Mouse (Mus musculus): ENCODE data around the gene Syt3. TPM values are rescaled to one million over a fixed set of nuclear protein-coding genes. Genes with fewer than 3 reads are reported as not detected.

The Syt3 gene
- polyA plus RNA-seq (2017; shearing (Covaris generic)), result not detected

DNA sequence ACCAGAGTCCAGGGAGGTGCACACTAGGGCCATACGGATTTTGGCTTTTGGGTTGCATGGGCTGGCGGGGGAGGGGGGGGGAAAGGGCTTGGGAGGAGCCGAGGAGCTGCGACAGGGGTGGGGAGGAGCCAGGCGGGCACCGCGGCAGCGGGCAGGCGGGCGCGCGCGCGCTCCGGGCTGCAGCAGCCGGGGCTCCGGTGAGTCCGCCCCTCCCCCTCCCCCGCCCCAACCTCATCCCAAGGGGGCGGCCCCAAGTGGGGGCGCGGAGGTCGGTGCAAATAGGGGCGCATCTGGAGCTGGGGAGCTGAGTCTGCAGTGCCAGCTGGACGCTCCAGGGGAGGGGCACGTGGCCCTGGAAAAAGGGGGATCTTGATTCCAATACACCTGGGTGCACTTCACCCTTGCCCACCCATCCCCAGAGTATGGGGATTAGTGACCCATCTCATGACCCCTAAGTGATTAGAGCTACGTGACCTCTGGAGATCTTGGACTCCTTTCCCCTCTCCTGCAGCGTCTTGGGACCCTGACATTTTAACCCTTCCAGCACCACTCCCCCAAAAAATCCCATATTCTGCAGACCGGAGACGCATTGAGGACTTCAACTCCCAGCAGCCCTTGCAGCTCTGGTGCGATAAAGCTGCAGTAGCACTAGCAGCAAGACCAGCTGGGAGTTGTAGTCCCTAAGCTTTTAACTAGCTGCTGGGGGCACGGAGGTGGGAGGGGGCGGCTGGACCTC lies at the start of gene Syt3:
Syt3 (plus strand) TSS at position 123 of the 736 bp plus-strand sequence.
- peak; percentile 75 for ATAC-seq

DNA sequence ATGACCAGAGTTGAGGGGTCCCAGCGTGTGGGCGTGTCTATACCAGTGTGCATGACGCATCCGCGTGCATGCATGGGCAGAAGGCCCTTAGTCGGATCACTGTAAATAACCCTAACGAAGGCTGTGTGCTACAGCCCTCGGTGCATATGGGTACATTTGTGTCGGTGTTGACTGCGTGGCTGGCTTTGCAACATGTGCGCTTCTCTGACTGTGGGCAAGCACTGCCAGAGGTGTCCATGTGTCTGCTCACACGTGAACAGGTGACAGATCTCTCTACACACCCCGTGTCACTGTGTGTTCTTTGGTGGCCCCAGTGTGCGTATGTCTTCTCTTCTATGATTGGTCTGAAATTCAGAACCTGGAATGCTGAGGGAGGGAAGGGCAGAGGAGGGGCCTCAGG lies 49.8 kb upstream of the Syt3 start:
- no peak for ATAC-seq

DNA sequence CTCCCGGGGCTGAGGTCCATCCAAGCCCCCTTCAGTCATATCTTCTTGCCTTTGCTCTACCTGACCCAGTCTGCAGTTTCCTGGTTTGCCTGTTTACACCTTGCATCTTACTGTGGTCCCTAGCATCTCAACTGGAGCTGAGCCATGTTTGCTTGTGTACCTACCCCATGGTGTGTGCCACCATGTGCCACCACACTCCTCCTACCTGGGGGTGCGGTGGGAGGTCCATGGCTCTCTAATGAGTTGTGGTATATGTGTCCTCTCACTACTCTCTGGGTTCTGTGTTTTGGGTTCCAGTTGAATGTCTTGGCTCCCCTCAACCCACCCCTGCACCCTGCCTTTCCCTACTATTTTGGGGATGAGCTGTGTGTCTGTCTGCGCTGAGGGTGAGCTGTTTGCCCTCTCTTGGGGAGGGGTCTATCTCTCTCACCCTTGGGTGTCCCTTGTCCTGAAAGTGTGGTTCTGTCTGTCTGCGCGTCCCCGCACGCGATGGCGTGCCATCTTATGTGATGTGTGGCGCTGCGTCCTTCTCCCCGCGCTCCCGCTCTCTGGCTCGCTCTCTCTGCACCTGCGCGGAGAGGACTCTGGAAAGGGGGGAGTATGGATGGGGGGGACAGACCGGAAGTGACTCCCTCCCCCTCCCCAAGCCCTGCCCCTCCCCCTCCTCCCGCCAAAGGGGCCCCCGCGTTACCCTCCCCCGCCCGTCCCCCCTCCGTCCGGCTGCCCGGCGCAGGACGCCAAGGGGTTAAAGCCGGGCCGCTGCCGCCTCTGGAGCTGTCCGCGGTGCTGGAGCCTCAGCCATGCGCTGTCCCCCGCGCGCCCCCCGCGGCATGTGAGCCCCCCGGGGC lies 48.6 kb upstream of the Syt3 start:
- ATAC-seq, result no peak

DNA sequence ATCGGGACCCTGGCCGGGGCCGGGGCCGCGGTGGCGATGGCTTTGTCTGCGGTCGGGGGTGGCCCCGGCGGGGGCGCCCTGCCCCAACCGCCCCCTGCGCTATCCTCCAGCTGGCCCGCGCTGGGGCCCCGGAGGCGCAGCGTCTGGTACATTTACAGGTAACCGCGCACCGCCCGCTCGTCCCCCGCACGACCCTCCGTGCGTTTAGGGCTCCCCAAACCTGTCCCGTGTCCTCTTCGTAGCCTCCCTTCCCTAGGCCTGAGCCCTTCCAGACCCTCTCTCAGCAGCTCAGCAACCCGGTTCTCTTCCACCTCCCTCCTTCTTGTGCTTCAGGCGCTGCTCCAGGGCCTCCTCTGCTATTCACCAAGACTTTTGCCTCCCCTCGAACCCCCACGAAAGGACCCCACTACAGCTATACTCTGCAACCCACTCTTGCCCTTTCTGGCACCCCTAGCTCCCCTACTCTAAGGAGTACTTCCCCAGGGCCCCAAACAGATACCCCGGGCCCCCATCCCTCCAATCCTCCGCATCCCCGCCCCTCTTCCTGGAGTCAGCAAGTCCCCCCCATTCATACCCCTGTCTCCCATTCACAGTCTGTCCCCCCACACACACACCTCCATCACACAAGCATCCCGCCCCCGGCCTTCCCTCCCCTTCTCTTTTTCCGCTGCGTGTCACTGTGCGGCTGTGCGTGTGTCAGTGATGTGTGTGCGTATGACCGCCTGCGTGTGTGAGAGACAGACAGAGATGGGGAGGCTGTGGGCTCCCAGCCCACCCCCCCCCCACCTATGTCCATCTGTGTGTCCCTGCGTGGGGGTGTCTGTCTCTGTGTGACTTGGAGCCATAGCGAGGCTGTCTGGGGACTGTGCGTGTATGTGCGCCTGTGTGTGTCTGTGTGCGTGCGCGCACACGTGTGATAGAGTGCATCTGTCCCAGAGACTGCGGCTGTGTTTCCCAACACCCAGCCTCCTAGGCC lies 47.6 kb upstream of the Syt3 start:
- ATAC-seq, result no peak

DNA sequence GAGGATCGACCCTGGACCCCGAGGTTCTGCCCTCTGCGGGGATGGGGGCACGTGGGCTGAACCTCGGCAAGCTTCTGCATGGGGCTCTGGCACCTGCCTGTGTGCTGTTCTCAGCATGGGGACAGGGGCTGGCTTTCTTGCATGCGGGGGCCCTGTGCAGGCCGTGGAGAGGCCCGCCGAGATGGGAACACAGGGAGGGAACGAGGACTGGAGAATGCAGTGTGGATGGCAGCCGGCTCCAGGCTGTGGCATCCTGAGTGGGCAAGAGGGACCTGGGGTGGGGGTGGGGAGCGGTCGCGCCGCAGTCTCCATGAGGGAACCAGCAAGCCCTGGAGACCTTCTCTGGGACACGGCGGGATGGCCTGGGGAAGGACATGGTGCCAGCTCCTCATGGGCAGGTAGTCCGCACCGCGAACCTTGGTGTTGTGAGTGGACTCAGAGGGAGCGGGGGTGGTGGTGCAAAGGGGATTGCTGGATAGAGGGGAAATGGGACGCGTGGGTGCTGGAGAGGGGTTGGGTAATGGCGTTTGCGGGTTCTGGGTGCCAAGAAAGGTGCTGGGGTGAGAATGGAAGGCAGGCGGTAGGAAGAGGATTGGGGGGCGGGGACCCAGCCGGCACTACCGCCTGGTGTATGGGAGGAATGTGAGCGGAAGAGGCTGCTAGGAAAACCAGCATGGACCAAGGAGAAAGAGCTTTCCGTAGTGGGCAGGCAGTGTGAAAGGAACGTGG lies 46.6 kb upstream of the Syt3 start:
- no peak for ATAC-seq

DNA sequence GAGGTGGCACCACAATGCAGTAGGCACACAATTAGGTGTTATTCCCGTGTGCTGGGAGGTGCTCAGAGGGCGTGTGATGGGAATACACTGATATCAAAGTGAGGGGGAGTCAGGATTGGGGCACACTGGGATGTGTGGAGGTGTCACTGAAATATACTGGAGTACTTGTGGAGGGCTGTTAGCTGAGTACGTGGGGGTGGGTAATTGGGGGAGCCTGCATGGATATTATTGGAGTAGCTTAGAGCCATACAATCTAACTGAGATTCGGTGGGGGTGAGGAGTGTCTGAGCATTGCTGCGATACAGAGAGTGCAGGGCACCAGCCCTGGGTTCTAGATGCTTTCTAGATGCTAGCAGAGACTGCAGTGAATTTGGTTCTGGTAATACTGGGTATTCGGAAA lies 43.7 kb upstream of the Syt3 start:
- ATAC-seq, result no peak

DNA sequence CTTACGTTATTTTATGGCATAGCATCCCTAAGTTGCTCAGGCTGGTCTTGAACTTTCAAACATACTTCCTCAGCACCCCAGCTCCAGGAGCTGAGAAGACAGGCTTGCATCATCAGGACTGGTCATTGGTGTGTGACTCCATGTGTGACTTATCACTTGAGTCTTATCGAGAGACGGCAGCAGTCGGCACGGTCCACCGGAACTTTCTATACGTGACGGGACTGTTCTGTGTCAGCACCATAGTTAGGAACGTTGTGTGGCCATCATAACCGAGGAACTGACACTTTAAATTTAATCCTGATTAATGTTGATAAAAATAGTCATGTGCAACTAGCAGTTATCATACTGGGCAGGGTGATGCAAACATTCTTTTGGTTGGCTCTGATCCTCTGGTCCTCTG lies 42.8 kb upstream of the Syt3 start:
- no peak for ATAC-seq

DNA sequence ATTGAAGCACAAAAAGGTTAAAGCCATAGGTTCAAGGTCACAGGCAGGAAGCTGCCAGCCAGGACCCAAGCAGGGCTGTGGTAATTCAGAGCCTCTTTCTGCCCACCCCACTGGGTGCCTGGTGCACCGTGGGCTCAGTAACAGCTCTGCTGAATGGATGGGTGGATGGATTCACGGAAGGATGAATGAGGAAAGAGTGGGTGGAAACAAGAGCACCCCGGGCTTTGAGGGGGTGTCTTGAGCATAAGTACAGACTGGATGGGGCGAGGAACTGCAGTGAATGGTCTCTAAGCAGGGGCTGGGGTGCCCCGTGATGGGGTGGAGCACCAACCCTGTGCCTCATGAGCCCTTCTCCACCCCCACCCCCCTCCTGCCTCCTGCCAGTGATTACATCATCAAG lies 42.2 kb upstream of the Syt3 start:
- no peak for ATAC-seq

DNA sequence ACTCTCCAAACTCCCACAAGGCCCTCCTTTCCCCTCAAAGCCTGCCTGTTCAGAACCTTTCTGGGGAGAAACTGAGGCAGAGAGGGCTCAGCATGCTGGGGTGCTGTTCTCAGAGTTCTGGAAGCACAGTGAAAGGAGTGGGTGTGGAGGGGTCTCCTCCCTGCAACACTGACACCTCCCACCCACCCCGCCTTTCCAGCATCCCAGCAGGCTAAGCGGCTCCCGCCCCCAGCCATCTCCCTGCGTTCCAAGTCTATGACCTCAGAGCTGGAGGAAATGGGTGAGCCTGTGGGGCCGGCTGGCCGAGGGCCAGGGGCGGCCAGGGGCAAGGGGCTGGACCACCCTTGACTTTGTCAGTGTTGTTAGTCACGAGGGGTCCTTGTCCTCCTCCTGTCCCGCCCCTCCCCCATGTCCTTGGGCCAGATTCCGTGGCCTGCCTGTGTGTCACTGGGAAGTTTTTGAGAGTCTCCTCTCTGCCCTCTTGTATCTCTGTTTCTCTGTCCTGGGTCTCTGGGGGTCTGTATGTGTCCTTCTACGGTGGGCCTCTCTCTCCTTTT lies 40.4 kb upstream of the Syt3 start:
- no peak for ATAC-seq

DNA sequence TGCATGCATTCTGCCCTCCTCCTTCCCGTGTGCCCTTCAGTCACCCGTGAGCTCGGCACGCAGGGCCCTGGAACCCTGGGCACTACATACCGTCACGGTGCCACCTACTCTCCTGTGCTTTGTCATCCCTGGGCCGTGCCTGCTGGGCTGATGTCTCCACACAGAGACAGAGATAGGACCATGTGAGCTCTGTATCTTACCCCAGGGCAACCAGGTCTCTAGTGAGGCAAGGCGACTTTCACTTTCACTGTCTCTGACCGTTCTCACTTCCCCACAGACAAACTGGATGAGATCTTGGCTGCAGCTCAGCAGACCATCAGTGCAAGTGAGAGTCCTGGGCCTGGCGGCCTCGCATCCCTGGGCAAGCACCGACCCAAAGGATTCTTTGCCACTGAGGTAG lies 39.3 kb upstream of the Syt3 start:
- peak; percentile 52 for ATAC-seq

DNA sequence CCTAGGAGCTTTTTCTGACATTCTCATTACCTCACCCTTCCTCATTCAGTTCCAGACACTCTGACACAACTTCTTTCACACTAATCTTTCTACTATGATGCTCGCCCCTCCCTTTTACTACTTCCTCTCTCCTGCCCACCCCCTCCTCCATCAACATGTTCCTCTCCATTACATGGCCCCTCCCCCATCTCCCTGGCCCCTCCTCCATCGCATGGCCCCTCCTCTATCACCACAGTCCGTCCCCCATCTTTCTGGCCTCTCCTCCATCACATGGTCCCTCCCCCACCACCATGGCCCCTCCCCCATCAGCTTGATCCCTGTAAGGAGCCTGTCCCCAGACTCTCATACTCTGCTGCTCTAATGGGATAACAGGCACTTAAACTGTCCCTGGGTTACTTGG lies 34.9 kb upstream of the Syt3 start:
- ATAC-seq, result no peak

DNA sequence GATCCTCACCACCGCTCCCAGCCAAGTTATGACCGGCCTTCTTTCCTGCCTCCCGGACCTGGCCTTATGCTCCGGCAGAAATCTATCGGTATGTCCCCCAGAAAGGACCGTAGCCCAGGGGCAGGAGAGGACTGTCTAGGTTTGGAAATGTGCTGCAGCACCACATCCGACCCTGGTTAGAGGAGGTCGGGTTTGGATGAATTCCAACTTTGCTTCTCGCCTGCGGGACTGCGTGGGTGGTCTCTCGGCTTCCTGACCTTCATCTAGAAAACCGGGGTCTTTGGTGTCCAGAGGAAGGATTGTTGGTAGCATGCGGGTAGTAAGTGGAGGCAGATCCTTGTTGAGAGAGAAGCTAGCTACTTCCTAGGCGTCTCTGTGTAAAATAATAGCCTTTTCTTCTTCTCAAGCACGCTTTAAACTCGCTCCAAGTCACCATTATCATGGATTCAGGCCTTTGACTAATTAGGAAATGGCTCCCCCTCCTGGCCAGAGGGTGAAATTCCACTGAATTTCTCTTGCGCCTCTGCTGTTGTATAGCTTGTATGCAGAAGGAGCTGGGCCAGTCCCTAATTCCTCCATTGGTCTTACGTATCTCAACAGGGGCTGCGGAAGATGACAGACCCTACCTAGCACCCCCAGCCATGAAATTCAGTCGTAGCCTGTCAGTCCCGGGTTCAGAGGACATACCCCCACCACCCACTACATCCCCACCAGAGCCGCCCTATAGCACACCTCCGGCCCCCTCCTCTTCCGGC lies 32.8 kb upstream of the Syt3 start:
- ATAC-seq, result peak; percentile 79

DNA sequence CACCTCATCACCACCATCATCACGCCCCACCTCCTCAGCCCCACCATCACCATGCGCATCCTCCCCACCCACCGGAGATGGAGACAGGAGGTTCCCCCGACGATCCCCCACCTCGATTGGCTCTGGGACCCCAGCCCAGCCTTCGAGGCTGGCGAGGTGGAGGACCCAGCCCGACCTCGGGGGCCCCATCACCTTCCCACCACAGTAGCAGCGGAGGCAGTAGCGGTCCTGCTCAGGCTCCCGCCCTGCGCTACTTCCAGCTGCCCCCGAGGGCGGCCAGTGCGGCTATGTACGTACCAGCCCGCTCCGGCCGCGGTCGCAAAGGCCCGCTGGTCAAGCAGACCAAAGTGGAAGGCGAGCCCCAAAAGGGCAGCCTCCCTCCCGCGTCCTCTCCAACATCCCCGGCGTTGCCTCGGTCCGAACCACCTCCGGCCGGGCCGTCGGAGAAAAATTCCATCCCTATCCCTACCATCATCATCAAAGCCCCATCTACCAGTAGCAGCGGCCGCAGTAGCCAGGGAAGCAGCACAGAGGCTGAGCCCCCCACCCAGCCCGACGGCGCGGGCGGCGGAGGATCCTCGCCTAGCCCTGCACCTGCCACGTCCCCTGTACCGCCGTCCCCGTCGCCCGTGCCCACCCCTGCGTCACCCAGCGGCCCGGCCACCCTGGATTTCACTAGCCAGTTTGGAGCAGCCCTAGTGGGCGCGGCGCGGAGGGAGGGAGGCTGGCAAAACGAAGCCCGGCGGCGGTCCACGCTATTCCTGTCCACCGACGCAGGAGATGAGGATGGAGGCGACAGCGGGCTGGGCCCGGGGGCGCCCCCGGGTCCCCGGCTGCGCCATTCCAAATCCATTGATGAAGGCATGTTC lies 31.8 kb upstream of the Syt3 start:
- no peak for ATAC-seq

DNA sequence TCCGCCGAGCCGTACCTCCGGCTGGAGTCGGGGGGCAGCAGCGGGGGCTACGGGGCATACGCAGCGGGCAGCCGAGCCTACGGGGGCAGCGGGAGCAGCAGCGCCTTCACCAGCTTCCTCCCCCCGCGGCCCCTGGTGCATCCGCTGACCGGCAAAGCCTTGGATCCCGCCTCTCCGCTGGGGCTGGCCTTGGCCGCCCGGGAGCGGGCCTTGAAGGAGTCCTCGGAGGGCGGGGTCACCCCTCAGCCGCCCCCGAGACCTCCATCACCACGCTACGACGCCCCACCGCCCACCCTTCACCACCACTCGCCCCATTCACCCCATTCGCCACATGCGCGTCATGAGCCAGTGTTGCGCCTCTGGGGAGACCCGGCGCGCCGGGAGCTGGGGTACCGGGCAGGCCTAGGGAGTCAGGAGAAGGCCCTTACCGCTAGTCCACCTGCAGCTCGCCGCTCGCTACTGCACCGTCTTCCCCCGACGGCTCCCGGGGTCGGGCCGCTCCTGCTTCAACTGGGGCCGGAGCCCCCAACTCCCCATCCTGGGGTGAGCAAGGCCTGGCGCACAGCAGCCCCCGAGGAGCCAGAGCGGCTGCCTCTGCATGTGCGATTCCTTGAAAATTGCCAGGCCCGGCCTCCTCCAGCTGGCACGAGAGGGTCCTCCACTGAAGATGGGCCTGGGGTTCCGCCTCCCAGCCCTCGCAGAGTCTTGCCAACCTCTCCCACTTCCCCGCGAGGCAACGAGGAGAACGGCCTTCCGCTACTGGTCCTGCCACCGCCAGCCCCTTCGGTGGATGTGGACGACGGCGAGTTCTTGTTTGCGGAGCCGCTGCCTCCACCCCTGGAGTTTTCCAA lies 30.9 kb upstream of the Syt3 start:
- ATAC-seq, result no peak

DNA sequence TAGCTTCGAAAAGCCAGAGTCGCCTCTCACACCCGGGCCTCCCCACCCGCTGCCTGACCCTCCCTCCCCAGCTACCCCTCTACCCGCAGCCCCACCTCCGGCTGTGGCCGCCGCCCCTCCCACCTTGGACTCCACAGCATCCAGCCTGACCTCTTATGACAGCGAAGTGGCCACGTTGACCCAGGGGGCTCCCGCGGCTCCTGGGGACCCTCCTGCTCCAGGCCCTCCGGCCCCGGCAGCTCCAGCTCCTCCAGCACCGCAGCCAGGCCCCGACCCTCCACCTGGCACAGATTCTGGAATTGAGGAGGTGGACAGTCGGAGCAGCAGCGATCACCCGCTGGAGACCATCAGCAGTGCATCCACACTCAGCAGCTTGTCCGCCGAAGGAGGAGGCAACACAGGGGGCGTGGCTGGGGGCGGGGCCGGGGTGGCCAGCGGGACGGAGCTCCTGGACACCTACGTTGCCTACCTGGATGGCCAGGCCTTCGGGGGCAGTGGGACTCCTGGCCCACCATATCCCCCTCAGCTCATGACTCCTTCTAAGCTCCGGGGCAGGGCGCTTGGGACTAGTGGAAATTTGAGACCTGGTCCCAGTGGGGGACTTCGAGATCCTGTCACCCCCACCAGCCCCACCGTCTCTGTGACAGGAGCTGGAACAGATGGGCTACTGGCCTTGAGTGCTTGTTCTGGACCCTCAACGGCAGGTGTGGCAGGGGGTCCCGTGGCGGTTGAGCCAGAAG lies 30.1 kb upstream of the Syt3 start:
- no peak for ATAC-seq

DNA sequence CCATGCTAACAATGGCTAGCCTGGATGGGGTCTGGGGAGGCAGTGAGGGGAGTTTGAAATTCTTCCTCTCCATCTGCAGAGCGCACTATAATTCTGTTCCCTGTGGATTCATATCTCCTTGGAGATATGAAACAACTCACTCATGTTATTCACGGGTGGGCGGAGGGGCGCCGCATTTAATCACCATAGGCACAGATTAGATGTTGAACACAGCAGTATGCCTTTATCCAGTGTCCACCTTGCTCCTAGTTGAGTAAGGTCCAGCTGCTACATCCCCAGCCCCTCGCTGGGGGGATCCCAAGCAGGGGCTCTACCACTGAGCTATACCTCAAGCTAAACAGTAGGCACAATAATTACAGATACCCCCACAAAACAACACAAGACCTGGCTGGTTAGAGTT lies 28.5 kb upstream of the Syt3 start:
- no peak for ATAC-seq

DNA sequence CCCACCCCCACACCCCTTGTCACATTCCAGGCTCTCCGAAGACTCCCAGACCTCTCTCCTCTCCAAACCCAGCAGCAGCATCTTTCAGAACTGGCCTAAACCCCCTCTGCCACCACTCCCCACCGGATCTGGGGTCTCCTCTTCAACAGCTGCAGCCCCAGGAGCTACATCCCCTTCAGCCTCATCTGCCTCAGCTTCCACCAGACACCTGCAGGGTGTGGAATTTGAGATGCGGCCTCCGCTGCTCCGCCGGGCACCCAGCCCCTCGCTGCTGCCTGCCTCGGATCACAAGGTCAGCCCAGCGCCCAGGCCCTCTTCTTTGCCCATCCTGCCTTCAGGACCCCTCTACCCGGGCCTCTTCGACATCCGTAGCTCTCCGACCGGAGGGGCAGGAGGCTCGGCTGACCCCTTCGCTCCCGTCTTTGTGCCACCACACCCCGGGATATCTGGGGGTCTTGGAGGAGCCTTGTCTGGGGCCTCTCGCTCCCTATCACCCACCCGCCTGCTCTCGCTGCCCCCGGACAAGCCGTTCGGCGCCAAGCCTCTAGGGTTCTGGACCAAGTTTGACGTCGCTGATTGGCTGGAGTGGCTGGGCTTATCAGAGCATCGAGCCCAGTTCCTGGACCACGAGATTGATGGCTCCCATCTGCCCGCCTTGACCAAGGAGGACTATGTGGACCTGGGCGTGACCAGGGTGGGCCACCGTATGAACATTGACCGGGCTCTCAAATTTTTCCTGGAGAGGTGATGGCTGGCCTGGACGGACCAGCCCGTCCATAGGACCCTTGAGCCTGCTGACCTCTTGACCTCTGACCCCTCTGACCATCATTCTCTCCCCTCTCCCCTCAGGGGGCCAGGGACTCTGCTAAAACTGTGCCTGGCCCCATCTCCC lies 27.1 kb upstream of the Syt3 start:
- no peak for ATAC-seq

All from activated CD4-positive, CD25-positive, alpha-beta regulatory T cell, adult 4 months (primary cell).